Mouse (Mus musculus) thymus, postnatal 0 days (tissue): Measurements from ENCODE around the gene Akap1. TPM values are rescaled to one million over a fixed set of nuclear protein-coding genes. Genes with fewer than 3 reads are reported as not detected.

Source experiments
- DNase-seq: peaks from one replicate; pipeline ENCODE4 v3.0.0-alpha.2; 2015; ENCODE audit warnings: low spot score
- polyA plus RNA-seq: library from polyadenylated mRNA; unstranded; fragments of >200 nt; fragmentation: Nextera tagmentation; extraction: Ambion mirVana; gene quantifications from 2 replicates; pipeline ENCODE4 v1.2.1, GENCODE M21; 2015

Gene Akap1
- polyA plus RNA-seq, 1 experiment from 2014 or later, result 9.3 TPM

DNA sequence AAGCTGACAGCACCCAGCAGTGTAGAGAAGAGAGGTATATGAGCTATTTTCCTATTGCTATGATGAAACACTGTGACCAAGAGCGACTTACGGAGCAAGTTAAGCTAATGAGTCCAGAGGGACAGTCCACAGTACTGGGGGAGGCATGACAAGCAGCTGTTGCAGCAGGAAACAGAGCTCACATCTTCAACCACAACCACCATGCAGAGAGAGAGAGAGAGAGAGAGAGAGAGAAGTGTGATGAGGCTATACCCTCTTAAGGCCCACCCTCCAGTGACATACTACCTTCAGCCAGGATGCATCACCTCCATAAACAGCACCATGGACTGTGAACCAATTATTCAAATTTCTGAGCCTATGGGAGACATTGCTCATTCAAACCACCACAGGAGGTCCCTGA, 74.5 kb downstream of the Akap1 start:
- DNase-seq, result no peak

DNA sequence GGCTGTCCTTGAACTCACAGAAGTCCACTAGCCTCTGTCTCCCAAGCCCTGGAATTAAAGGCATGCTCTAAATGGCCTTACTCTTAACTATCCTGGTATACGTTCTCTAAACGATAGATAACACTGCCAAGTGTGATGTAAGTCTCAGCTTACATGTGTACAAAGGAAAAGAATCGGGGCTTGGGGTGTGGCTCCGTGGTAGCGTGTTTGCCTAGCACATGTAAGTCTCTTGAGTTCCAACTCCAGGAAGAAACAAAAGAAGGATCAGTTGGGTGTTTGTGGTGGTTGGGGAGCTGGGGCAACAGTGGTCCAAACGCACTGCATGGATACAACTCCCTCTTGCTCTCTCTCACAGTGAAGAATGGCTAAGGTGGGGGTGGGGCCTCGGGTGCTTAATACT, 77.6 kb downstream of the Akap1 start:
- no peak for DNase-seq

DNA sequence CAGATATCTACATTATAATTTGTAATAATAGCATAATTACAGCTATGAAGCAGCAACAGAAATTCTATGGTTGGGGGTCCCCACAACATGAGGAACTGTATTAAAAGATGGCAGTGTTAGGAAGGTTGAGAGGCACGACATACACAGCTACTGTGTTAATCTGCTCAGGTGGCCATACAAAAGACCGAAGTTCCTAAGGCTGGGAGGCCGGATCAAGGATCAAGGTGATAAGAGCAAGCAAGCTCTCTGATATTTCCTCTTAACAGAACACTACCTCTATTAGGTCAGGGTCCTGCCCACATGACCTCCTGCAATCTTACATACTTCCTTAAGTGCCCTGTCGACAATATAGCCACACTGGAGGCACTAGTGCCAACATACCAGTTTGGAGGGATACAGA, 80.9 kb downstream of the Akap1 start:
- DNase-seq, result no peak

DNA sequence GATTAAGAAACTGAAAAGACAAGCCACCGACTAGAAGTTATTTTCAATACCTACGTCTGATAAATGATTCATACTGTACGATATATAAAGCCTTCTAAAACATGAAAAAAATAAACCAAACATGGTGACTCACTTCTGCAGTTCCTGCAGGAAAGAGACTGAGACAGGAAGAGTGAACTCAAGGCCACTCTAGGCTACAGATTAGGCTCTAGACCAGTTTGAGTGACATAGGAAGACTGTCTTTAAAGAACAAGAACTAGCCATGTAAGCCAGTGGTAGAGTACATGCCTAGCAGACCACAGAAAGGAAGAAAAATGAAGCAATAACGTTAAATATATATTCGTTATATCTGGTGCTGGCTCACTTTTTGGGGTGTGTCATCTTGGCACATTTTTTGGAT, 81.9 kb downstream of the Akap1 start:
- no peak for DNase-seq

Other genes with a start within 250 kb of the Akap1 start
- 13.5 and 23.0 TPM in 2 replicates for gene Msi2, start 146.1 kb downstream of the Akap1 start, polyA plus RNA-seq
- gene Scpep1, start 90.9 kb upstream of the Akap1 start, polyA plus RNA-seq, result 19.5 TPM in 2 replicates
- gene Elobl, start 102.3 kb upstream of the Akap1 start, polyA plus RNA-seq, result 0.81 and 0.82 TPM in 2 replicates
- 14.4 and 14.5 TPM in 2 replicates for gene Coil, start 105.7 kb upstream of the Akap1 start, polyA plus RNA-seq
- 37.2 and 48.9 TPM in 2 replicates for gene Trim25, start 134.8 kb upstream of the Akap1 start, polyA plus RNA-seq
- gene Dgke, start 202.3 kb upstream of the Akap1 start, polyA plus RNA-seq, result 19.8 and 25.5 TPM in 2 replicates
- 191 and 212 TPM in 2 replicates for gene Gm525, start 209.3 kb upstream of the Akap1 start, polyA plus RNA-seq